In the genomic region with DNA sequence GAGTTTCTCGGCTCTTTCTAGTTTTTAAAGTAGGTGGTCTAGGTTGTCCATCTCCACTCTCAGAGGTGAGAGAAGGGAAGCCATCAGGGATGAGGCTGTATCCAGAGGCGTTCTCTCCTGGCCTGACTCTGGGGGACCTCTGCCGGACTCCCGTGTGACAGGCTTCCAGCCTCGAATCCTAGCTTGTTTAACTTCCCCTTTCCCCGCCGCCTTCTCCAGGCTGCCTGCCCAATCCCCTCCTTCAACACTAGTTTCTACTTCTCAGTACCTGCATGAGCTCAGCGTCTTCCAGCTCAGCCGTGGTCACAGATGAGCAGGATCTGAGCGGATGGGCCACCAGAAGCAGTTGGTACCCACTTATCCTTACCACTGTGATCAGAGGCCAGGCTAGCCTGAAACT, we compare ENCODE assay signal across 19 mouse cellular contexts. TPM values are rescaled to one million over a fixed set of nuclear protein-coding genes. Genes with fewer than 3 reads are reported as not detected.
DNase-seq lines count a peak whose midpoint lies in the region; ATAC-seq and TF ChIP-seq lines count a peak whose summit lies in the region.
"Had no signal": no experiment of that assay in that cellular context is flagged by ENCODE, and none has a peak within 500 bp of the region (broad histone marks: within the 10 kb centered on the region; RNA-seq: fewer than 3 reads in every experiment).

No protein-coding gene starts in this region.

- no peaks in the 10 kb centered on the region for H3K36me3 ChIP-seq in heart, embryonic 13.5 days
- H3K36me3 ChIP-seq in limb, embryonic 13.5 days, result no peaks in the 10 kb centered on the region
- no peaks in the 10 kb centered on the region for H3K36me3 ChIP-seq in limb, embryonic 10.5 days
- H3K36me3 ChIP-seq: embryonic facial prominence, embryonic 12.5 days; hindbrain, embryonic 13.5 days; limb, embryonic 12.5 days; liver, embryonic 15.5 days had no signal

- H3K4me3 ChIP-seq in heart, embryonic 13.5 days, result no peak overlapping the region
- H3K4me3 ChIP-seq in limb, embryonic 13.5 days, result no peak overlapping the region
- H3K4me3 ChIP-seq in limb, embryonic 10.5 days, result no peak overlapping the region
- H3K4me3 ChIP-seq: embryonic facial prominence, embryonic 12.5 days; erythroblast, embryonic 14.5 days; forebrain, embryonic 13.5 days; hindbrain, embryonic 13.5 days; limb, embryonic 12.5 days; liver, embryonic 15.5 days had no signal

- peaks cover 100% of the 10 kb centered on the region for H3K4me1 ChIP-seq in heart, embryonic 13.5 days
- H3K4me1 ChIP-seq in limb, embryonic 13.5 days, result peaks cover 35% of the 10 kb centered on the region
- peaks cover 46% of the 10 kb centered on the region for H3K4me1 ChIP-seq in limb, embryonic 10.5 days

- CTCF ChIA-PET in Patski (lab: Charles Lee), result interaction anchor here (0.9 to 1.6 kb wide), 5 partner anchors 13 to 45 kb away, joined by 3 to 5 read pairs (median 3); no protein-coding TSS in a partner anchor

- H3K27me3 ChIP-seq in heart, embryonic 13.5 days (replicated peaks), result peaks cover 22% of the 10 kb centered on the region; the same call in 1 of the 2 replicates
- peaks cover 17% of the 10 kb centered on the region for H3K27me3 ChIP-seq in limb, embryonic 13.5 days
- H3K27me3 ChIP-seq in limb, embryonic 10.5 days (ENCODE audit: low read depth, poor library complexity, severe bottlenecking), result peaks cover 62% of the 10 kb centered on the region
- no peaks in the 10 kb centered on the region for H3K27me3 ChIP-seq in Patski

- H3K4me2 ChIP-seq in heart, embryonic 13.5 days, result peak overlapping the region; percentile 61
- no peak overlapping the region for H3K4me2 ChIP-seq in limb, embryonic 13.5 days (replicated peaks)
- H3K4me2 ChIP-seq: embryonic facial prominence, embryonic 12.5 days; forebrain, embryonic 13.5 days; hindbrain, embryonic 13.5 days; limb, embryonic 12.5 days; liver, embryonic 15.5 days; midbrain, embryonic 11.5 days had no signal

- peak overlapping the region; percentile 70 for H3K9ac ChIP-seq in heart, embryonic 13.5 days
- H3K9ac ChIP-seq in limb, embryonic 13.5 days, result no peak overlapping the region
- H3K9ac ChIP-seq: embryonic facial prominence, embryonic 12.5 days; forebrain, embryonic 13.5 days; limb, embryonic 12.5 days; liver, embryonic 15.5 days had no signal

- peak overlapping the region; percentile 97 for H3K27ac ChIP-seq in heart, embryonic 13.5 days (replicated peaks)
- H3K27ac ChIP-seq in limb, embryonic 13.5 days, result peak overlapping the region; percentile 44; the same call in 1 of the 2 replicates
- H3K27ac ChIP-seq in limb, embryonic 10.5 days, result no peak overlapping the region
- H3K27ac ChIP-seq: embryonic facial prominence, embryonic 12.5 days; forebrain, embryonic 13.5 days; hindbrain, embryonic 13.5 days; limb, embryonic 12.5 days; liver, embryonic 15.5 days; macrophage had no signal

- no peaks in the 10 kb centered on the region for H3K9me3 ChIP-seq in heart, embryonic 13.5 days
- no peaks in the 10 kb centered on the region for H3K9me3 ChIP-seq in limb, embryonic 13.5 days
- no peaks in the 10 kb centered on the region for H3K9me3 ChIP-seq in limb, embryonic 10.5 days (replicated peaks)
- H3K9me3 ChIP-seq: embryonic facial prominence, embryonic 12.5 days; forebrain, embryonic 13.5 days; hindbrain, embryonic 13.5 days; limb, embryonic 12.5 days; liver, embryonic 15.5 days had no signal

- POLR2A ChIA-PET in Patski (lab: Charles Lee), result no interaction called here

- DNase-seq in heart, postnatal 10 days, result no peak
- no peak for DNase-seq in limb, embryonic 10.5 days (ENCODE audit: low spot score)
- DNase-seq in Patski (ENCODE audit: low read depth, low spot score), result no peak
- DNase-seq in ovary, adult 18-20 months (ENCODE audit: low spot score), result no peak
- DNase-seq: cerebellum, adult 9-10 months; gastrocnemius, postnatal 14 days; right cerebral cortex, adult 18-20 months; thymus, postnatal 14 days had no signal

- 63% methylated on average over 10 of the region's 10 CpGs for WGBS in heart, embryonic 13.5 days
- WGBS in limb, embryonic 13.5 days, result 67% methylated on average over 10 of the region's 10 CpGs
- WGBS in limb, embryonic 10.5 days, result 65% methylated on average over 10 of the region's 10 CpGs

- in situ Hi-C loops in Patski (cut with MboI; ENCODE audit: low pct_unique_long_range_greater_than_20kb), result no loop called here

- no peak for TF ChIP-seq CTCF in Patski (IDR thresholded peaks at IDR 0.05)

- ATAC-seq in heart, embryonic 13.5 days (ENCODE audit: extremely low read depth, insufficient number of reproducible peaks, low FRiP score, low TSS enrichment), result no peak
- ATAC-seq in limb, embryonic 13.5 days (ENCODE audit: low FRiP score, low read depth), result no peak
- ATAC-seq in Patski, result peak; percentile 19
- peak; percentile 34 to 59; a peak in 3 of 4 replicates for ATAC-seq in hematopoietic stem cell, adult 5-6 weeks (replicated peaks in 1 of 2; ENCODE audit: insufficient read depth in 1 of 2, low FRiP score in 2 of 2, low TSS enrichment in 1 of 2, low read depth in 1 of 2, poor library complexity in 2 of 2, severe bottlenecking in 2 of 2)
- ATAC-seq: forebrain, embryonic 13.5 days had no signal

- intact Hi-C loops in heart, postnatal 10 days (cut with DNase I), result no loop called here

RNA-seq across cellular contexts. Expression of gene Dab2ip, which starts 31.3 kb away (rescaled TPM):
- polyA plus RNA-seq in heart, embryonic 13.5 days (2015; fragmentation: Nextera tagmentation; extraction: Ambion mirVana), result 40.0 and 48.9 TPM in 2 replicates
- total RNA-seq in heart, postnatal 10 days (2021), result 10 to 100 TPM; 55.7 to 64.7 TPM
- polyA plus RNA-seq in limb, embryonic 13.5 days (2015; fragmentation: Nextera tagmentation; extraction: Ambion mirVana), result 52.3 and 53.4 TPM in 2 replicates
- 44.0 and 49.7 TPM in 2 replicates for polyA plus RNA-seq in limb, embryonic 10.5 days (2016; fragmentation: Nextera tagmentation; extraction: Ambion mirVana)
- 46.4 TPM for polyA plus RNA-seq in Patski (2021)
- 15.0 and 16.9 TPM in 2 replicates for total RNA-seq in hematopoietic stem cell, adult 5-6 weeks (2017)

Comparison
In these comparisons a context has a peak if more than half of its experiments do, and no peak if none do; other contexts are left out.
1. ATAC-seq: peak in Patski (single experiment) and hematopoietic stem cell, adult 5-6 weeks (2 of 2); none in heart, embryonic 13.5 days (single experiment) and limb, embryonic 13.5 days (single experiment).